Mouse (Mus musculus) embryonic facial prominence, embryonic 14.5 days (tissue): ENCODE data around the gene Rarres2. TPM values are rescaled to one million over a fixed set of nuclear protein-coding genes. Genes with fewer than 3 reads are reported as not detected.

Experiments used
- ATAC-seq: fragments of 200-750 bp; cut with Nextera tagmentation; 2 replicates; pipeline ENCODE4 v1.8.0; 2017; ENCODE audit warnings: low read depth, moderate number of reproducible peaks, moderate TSS enrichment
- DNase-seq: peaks from one replicate; pipeline ENCODE4 v3.0.0-alpha.2; 2015; ENCODE audit warnings: low spot score
- H3K27ac ChIP-seq: fragments of 300-500 bp; sonication (generic); replicated peaks from 2 replicates; pipeline ENCODE4 v1.5.1; 2014; ENCODE audit warnings: low read depth, mild to moderate bottlenecking, low read length, moderate library complexity
- H3K27me3 ChIP-seq: fragments of 300-500 bp; sonication (generic); replicated peaks from 2 replicates; pipeline ENCODE4 v1.6.1; 2014; ENCODE audit warnings: low read length; ENCODE audit not compliant: control insufficient read depth, insufficient read depth
- H3K36me3 ChIP-seq: fragments of 300-500 bp; sonication (generic); 2 replicates; pipeline ENCODE4 v1.6.1; 2014; ENCODE audit warnings: low read length, mixed read lengths; ENCODE audit not compliant: control insufficient read depth, insufficient read depth
- H3K4me1 ChIP-seq: fragments of 300-500 bp; sonication (generic); 2 replicates; pipeline ENCODE4 v1.6.1; 2014; ENCODE audit warnings: antibody characterized with exemption, low read length; ENCODE audit not compliant: control insufficient read depth, insufficient read depth
- H3K4me2 ChIP-seq: fragments of 300-500 bp; sonication (generic); 2 replicates; pipeline ENCODE4 v1.6.1; 2014; ENCODE audit warnings: low read depth, mild to moderate bottlenecking, low read length, moderate library complexity, mixed read lengths
- H3K4me3 ChIP-seq: fragments of 300-500 bp; sonication (generic); 2 replicates; pipeline ENCODE4 v1.5.1; 2014; ENCODE audit warnings: low read depth, mild to moderate bottlenecking, low read length
- H3K9ac ChIP-seq: fragments of 300-500 bp; sonication (generic); 2 replicates; pipeline ENCODE4 v1.6.1; 2014; ENCODE audit warnings: low read depth, mild to moderate bottlenecking, low read length, moderate library complexity, mixed read lengths
- H3K9me3 ChIP-seq: fragments of 300-500 bp; sonication (generic); 2 replicates; pipeline ENCODE4 v1.6.1; 2016; ENCODE audit warnings: low read length; ENCODE audit not compliant: control insufficient read depth
- WGBS: fragments of 180-500 bp; shearing (Covaris S2); extraction: QIAGEN DNeasy Blood & Tissue Kit; methylation state at CpG from one replicate; pipeline ENCODE4 v1.1.7; 2014; 5-methylcytosine and 5-hydroxymethylcytosine counted together
- polyA plus RNA-seq: library from polyadenylated mRNA; unstranded; fragments of >200 nt; fragmentation: Nextera tagmentation; extraction: Ambion mirVana; gene quantifications from 2 replicates; pipeline ENCODE4 v1.2.1, GENCODE M21; 2014

Rarres2 gene
- polyA plus RNA-seq, 1 experiment from 2014 or later = 29.1 TPM

- H3K4me2 ChIP-seq = peak overlapping the region; percentile 79
- no peaks in the 10 kb centered on the region for H3K9me3 ChIP-seq
- DNase-seq (peak; percentile 95), ATAC-seq (peak; percentile 82)
- no peaks in the 10 kb centered on the region for H3K27me3 ChIP-seq
- peaks cover 13% of the 10 kb centered on the region; the same call in 1 of the 2 replicates for H3K4me1 ChIP-seq
- 23% methylated on average over 13 of the region's 14 CpGs for WGBS
- H3K9ac ChIP-seq = peak overlapping the region; percentile 72
- 0 out of 2 replicates have a peak, but pooled peaks cover 5% of the 10 kb centered on the region for H3K36me3 ChIP-seq
- peak overlapping the region; percentile 49 for H3K4me3 ChIP-seq
- H3K27ac ChIP-seq = peak overlapping the region; percentile 96
Observed at GRCm38 (mm10) chr6:48555104-48555890, 17.3 kb downstream of the Rarres2 start.

- H3K4me1 ChIP-seq = peaks cover 13% of the 10 kb centered on the region; the same call in 1 of the 2 replicates
- ATAC-seq = peak; percentile 92
- WGBS = under 1% methylated on average over 39 of the region's 39 CpGs
- peak within 1 kb of the TSS; percentile 79 for H3K4me2 ChIP-seq
- no peaks in the 10 kb centered on the region for H3K27me3 ChIP-seq
- no peaks in the 10 kb centered on the region for H3K9me3 ChIP-seq
- H3K4me3 ChIP-seq = peak within 1 kb of the TSS; percentile 49
- peak within 1 kb of the TSS; percentile 72 for H3K9ac ChIP-seq
- peak within 1 kb of the TSS; percentile 96 for H3K27ac ChIP-seq
- peak; percentile 98 for DNase-seq
- 0 out of 2 replicates have a peak, but pooled peaks cover 5% of the 10 kb centered on the region for H3K36me3 ChIP-seq
Observed at GRCm38 (mm10) chr6:48554280-48555103, 18.1 kb downstream of the Rarres2 start, which contains the start of gene Lrrc61. Lrrc61 (plus strand) TSS chr6:48554796.

GRCm38 (mm10) chr6:48553819-48554218 lies 18.8 kb downstream of the Rarres2 start:
- WGBS = 85% methylated on average over 4 of the region's 4 CpGs

GRCm38 (mm10) chr6:48552918-48553317 lies 19.7 kb downstream of the Rarres2 start:
- Histone ChIP-seq H3K4me1 (peaks cover 13% of the 10 kb centered on the region; the same call in 1 of the 2 replicates), H3K4me2 (no peak overlapping the region), H3K9me3 (no peaks in the 10 kb centered on the region), H3K27ac (no peak overlapping the region), H3K4me3 (no peak overlapping the region), H3K27me3 (no peaks in the 10 kb centered on the region), H3K9ac (no peak overlapping the region), H3K36me3 (0 out of 2 replicates have a peak, but pooled peaks cover 5% of the 10 kb centered on the region)
- no peak for ATAC-seq
- 57% methylated on average over 4 of the region's 4 CpGs for WGBS
- peak; percentile 62 for DNase-seq

More at GRCm38 (mm10) chr6:48553819-48554218, 18.8 kb downstream of the Rarres2 start:
- H3K27ac ChIP-seq = peak overlapping the region; percentile 96
- H3K36me3 ChIP-seq = 0 out of 2 replicates have a peak, but pooled peaks cover 5% of the 10 kb centered on the region
- peak overlapping the region; percentile 79 for H3K4me2 ChIP-seq
- peak overlapping the region; percentile 72 for H3K9ac ChIP-seq
- H3K4me1 ChIP-seq = peaks cover 13% of the 10 kb centered on the region; the same call in 1 of the 2 replicates
- H3K4me3 ChIP-seq = peak overlapping the region; percentile 49
- no peaks in the 10 kb centered on the region for H3K9me3 ChIP-seq
- H3K27me3 ChIP-seq = no peaks in the 10 kb centered on the region
- DNase-seq (no peak), ATAC-seq (no peak)

- H3K9me3 ChIP-seq = no peaks in the 10 kb centered on the region
- DNase-seq = no peak
- no peak overlapping the region for H3K4me3 ChIP-seq
- no peaks in the 10 kb centered on the region for H3K4me1 ChIP-seq
- no peak overlapping the region for H3K9ac ChIP-seq
- no peaks in the 10 kb centered on the region for H3K36me3 ChIP-seq
- H3K4me2 ChIP-seq = no peak overlapping the region
- no peak overlapping the region for H3K27ac ChIP-seq
- H3K27me3 ChIP-seq = no peaks in the 10 kb centered on the region
- 87% methylated on average over 6 of the region's 6 CpGs for WGBS
- ATAC-seq = no peak
Observed at GRCm38 (mm10) chr6:48548314-48548713, 24.3 kb downstream of the Rarres2 start.

GRCm38 (mm10) chr6:48546858-48547257 lies 25.7 kb downstream of the Rarres2 start:
- no peak overlapping the region for H3K4me2 ChIP-seq
- H3K27me3 ChIP-seq = no peaks in the 10 kb centered on the region
- H3K9me3 ChIP-seq = no peaks in the 10 kb centered on the region
- H3K4me1 ChIP-seq = peaks cover 4% of the 10 kb centered on the region; the same call in 1 of the 2 replicates
- ATAC-seq = no peak
- no peak overlapping the region for H3K4me3 ChIP-seq
- DNase-seq = peak; percentile 30
- no peak overlapping the region for H3K27ac ChIP-seq
- no peaks in the 10 kb centered on the region for H3K36me3 ChIP-seq
- 30% methylated on average over 4 of the region's 4 CpGs for WGBS
- H3K9ac ChIP-seq = no peak overlapping the region

- no peaks in the 10 kb centered on the region for H3K36me3 ChIP-seq
- no peak overlapping the region for H3K4me3 ChIP-seq
- 63% methylated on average over 1 of the region's 1 CpGs for WGBS
- no peaks in the 10 kb centered on the region for H3K27me3 ChIP-seq
- no peak for ATAC-seq
- H3K4me1 ChIP-seq = peaks cover 10% of the 10 kb centered on the region; the same call in 1 of the 2 replicates
- H3K9me3 ChIP-seq = no peaks in the 10 kb centered on the region
- H3K27ac ChIP-seq = no peak overlapping the region
- no peak overlapping the region for H3K4me2 ChIP-seq
- H3K9ac ChIP-seq = no peak overlapping the region
- DNase-seq = peak; percentile 25
Observed at GRCm38 (mm10) chr6:48546271-48546670, 26.3 kb downstream of the Rarres2 start.

GRCm38 (mm10) chr6:48545251-48545650 lies 27.3 kb downstream of the Rarres2 start:
- H3K9ac ChIP-seq = no peak overlapping the region
- ATAC-seq = no peak
- H3K36me3 ChIP-seq = no peaks in the 10 kb centered on the region
- peaks cover 11% of the 10 kb centered on the region; the same call in 1 of the 2 replicates for H3K4me1 ChIP-seq
- no peak overlapping the region for H3K4me2 ChIP-seq
- H3K9me3 ChIP-seq = no peaks in the 10 kb centered on the region
- no peak overlapping the region for H3K4me3 ChIP-seq
- no peak overlapping the region for H3K27ac ChIP-seq
- no peaks in the 10 kb centered on the region for H3K27me3 ChIP-seq
- 67% methylated on average over 5 of the region's 5 CpGs for WGBS
- DNase-seq = no peak
